Mouse (Mus musculus) CH12.LX (cell line): ENCODE measurements around the gene Lage3. TPM values are rescaled to one million over a fixed set of nuclear protein-coding genes. Genes with fewer than 3 reads are reported as not detected.

Source experiments
- polyA plus RNA-seq: library from polyadenylated mRNA; unstranded; fragments of >175 nt; gene quantifications from 2 replicates; pipeline ENCODE4 v1.2.1, GENCODE M21; 2012; ENCODE audit warnings: low read depth; ENCODE audit not compliant: insufficient read length
- total RNA-seq, 2 experiments: library from RNA; depleted of rRNA; stranded (reverse); fragments of 300-350 nt in 1 of 2; fragments of >200 nt in 1 of 2; gene quantifications; 2 replicates each; pipeline ENCODE4 v1.2.3; 2012 to 2014

Gene Lage3
- total and polyA plus RNA-seq, 3 experiments = 57.9 to 118 (median 67.4) TPM

Other genes with a start within 250 kb of the Lage3 start
Only the 20 nearest of the 21 such genes appear.
- gene Opn1mw, start 226.2 kb downstream of the Lage3 start, total RNA-seq (2012; rRNA removed) = not detected in 2 replicates
- gene Opn1mw, start 226.2 kb downstream of the Lage3 start, total RNA-seq (2014; rRNA removed) = not detected in 2 replicates
- gene Opn1mw, start 226.2 kb downstream of the Lage3 start, polyA plus RNA-seq = not detected in 2 replicates
- 12.0 and 12.3 TPM in 2 replicates for gene Mecp2, start 218.3 kb downstream of the Lage3 start, total RNA-seq (2012; rRNA removed)
- gene Mecp2, start 218.3 kb downstream of the Lage3 start, total RNA-seq (2014; rRNA removed) = 9.9 and 12.2 TPM in 2 replicates
- gene Mecp2, start 218.3 kb downstream of the Lage3 start, polyA plus RNA-seq = 12.0 and 15.5 TPM in 2 replicates
- not detected in 2 replicates for gene Tex28, start 185.8 kb downstream of the Lage3 start, total RNA-seq (2012; rRNA removed)
- not detected in 2 replicates for gene Tex28, start 185.8 kb downstream of the Lage3 start, total RNA-seq (2014; rRNA removed)
- gene Tex28, start 185.8 kb downstream of the Lage3 start, polyA plus RNA-seq = not detected in 2 replicates
- gene Tktl1, start 176.4 kb downstream of the Lage3 start, total RNA-seq (2012; rRNA removed) = not detected in 2 replicates
- gene Tktl1, start 176.4 kb downstream of the Lage3 start, total RNA-seq (2014; rRNA removed) = not detected in 2 replicates
- not detected in 2 replicates for gene Tktl1, start 176.4 kb downstream of the Lage3 start, polyA plus RNA-seq
- gene Flna, start 103.8 kb downstream of the Lage3 start, total RNA-seq (2012; rRNA removed) = 78.7 and 82.4 TPM in 2 replicates
- gene Flna, start 103.8 kb downstream of the Lage3 start, total RNA-seq (2014; rRNA removed) = 56.8 and 70.2 TPM in 2 replicates
- 82.6 and 91.6 TPM in 2 replicates for gene Flna, start 103.8 kb downstream of the Lage3 start, polyA plus RNA-seq
- gene Emd, start 98.9 kb downstream of the Lage3 start, total RNA-seq (2012; rRNA removed) = 65.4 and 65.6 TPM in 2 replicates
- 80.1 and 99.4 TPM in 2 replicates for gene Emd, start 98.9 kb downstream of the Lage3 start, total RNA-seq (2014; rRNA removed)
- 73.8 and 132 TPM in 2 replicates for gene Emd, start 98.9 kb downstream of the Lage3 start, polyA plus RNA-seq
- gene Rpl10, start 82.8 kb downstream of the Lage3 start, total RNA-seq (2012; rRNA removed) = 3,647 and 3,697 TPM in 2 replicates
- gene Rpl10, start 82.8 kb downstream of the Lage3 start, total RNA-seq (2014; rRNA removed) = 3,137 and 3,420 TPM in 2 replicates
- 200 and 459 TPM in 2 replicates for gene Rpl10, start 82.8 kb downstream of the Lage3 start, polyA plus RNA-seq
- 31.9 and 40.4 TPM in 2 replicates for gene Taz, start 71.7 kb downstream of the Lage3 start, total RNA-seq (2012; rRNA removed)
- 29.2 and 31.6 TPM in 2 replicates for gene Taz, start 71.7 kb downstream of the Lage3 start, total RNA-seq (2014; rRNA removed)
- gene Taz, start 71.7 kb downstream of the Lage3 start, polyA plus RNA-seq = 25.6 and 29.0 TPM in 2 replicates
- 3.4 and 4.7 TPM in 2 replicates for gene Dnase1l1, start 71.3 kb downstream of the Lage3 start, total RNA-seq (2012; rRNA removed)
- 3.8 and 5.1 TPM in 2 replicates for gene Dnase1l1, start 71.3 kb downstream of the Lage3 start, total RNA-seq (2014; rRNA removed)
- gene Dnase1l1, start 71.3 kb downstream of the Lage3 start, polyA plus RNA-seq = 4.3 and 4.6 TPM in 2 replicates
- gene Atp6ap1, start 56.5 kb downstream of the Lage3 start, total RNA-seq (2012; rRNA removed) = 47.2 and 53.8 TPM in 2 replicates
- 52.8 and 53.3 TPM in 2 replicates for gene Atp6ap1, start 56.5 kb downstream of the Lage3 start, total RNA-seq (2014; rRNA removed)
- gene Atp6ap1, start 56.5 kb downstream of the Lage3 start, polyA plus RNA-seq = 61.3 and 66.4 TPM in 2 replicates
- gene Gdi1, start 48.6 kb downstream of the Lage3 start, total RNA-seq (2012; rRNA removed) = 29.6 and 42.7 TPM in 2 replicates
- 32.4 and 37.0 TPM in 2 replicates for gene Gdi1, start 48.6 kb downstream of the Lage3 start, total RNA-seq (2014; rRNA removed)
- gene Gdi1, start 48.6 kb downstream of the Lage3 start, polyA plus RNA-seq = 60.8 and 66.5 TPM in 2 replicates
- 26.4 and 30.4 TPM in 2 replicates for gene Fam50a, start 40.6 kb downstream of the Lage3 start, total RNA-seq (2012; rRNA removed)
- 8.3 TPM in 2 replicates for gene Fam50a, start 40.6 kb downstream of the Lage3 start, total RNA-seq (2014; rRNA removed)
- gene Fam50a, start 40.6 kb downstream of the Lage3 start, polyA plus RNA-seq = 47.0 and 58.4 TPM in 2 replicates
- gene Plxna3, start 24.6 kb downstream of the Lage3 start, total RNA-seq (2012; rRNA removed) = 2.6 and 4.9 TPM in 2 replicates
- 1.4 and 2.0 TPM in 2 replicates for gene Plxna3, start 24.6 kb downstream of the Lage3 start, total RNA-seq (2014; rRNA removed)
- gene Plxna3, start 24.6 kb downstream of the Lage3 start, polyA plus RNA-seq = 4.1 and 5.0 TPM in 2 replicates
- gene Ubl4a, start 19.6 kb upstream of the Lage3 start, total RNA-seq (2012; rRNA removed) = 12.7 and 18.8 TPM in 2 replicates
- gene Ubl4a, start 19.6 kb upstream of the Lage3 start, total RNA-seq (2014; rRNA removed) = 17.6 and 19.3 TPM in 2 replicates
- gene Ubl4a, start 19.6 kb upstream of the Lage3 start, polyA plus RNA-seq = 39.2 and 39.3 TPM in 2 replicates
- gene Slc10a3, start 19.7 kb upstream of the Lage3 start, total RNA-seq (2012; rRNA removed) = 7.4 and 11.6 TPM in 2 replicates
- gene Slc10a3, start 19.7 kb upstream of the Lage3 start, total RNA-seq (2014; rRNA removed) = 14.1 and 14.7 TPM in 2 replicates
- 11.2 and 12.0 TPM in 2 replicates for gene Slc10a3, start 19.7 kb upstream of the Lage3 start, polyA plus RNA-seq
- 8.7 and 12.5 TPM in 2 replicates for gene Fam3a, start 39.7 kb upstream of the Lage3 start, total RNA-seq (2012; rRNA removed)
- gene Fam3a, start 39.7 kb upstream of the Lage3 start, total RNA-seq (2014; rRNA removed) = 7.1 and 7.7 TPM in 2 replicates
- 8.3 and 12.3 TPM in 2 replicates for gene Fam3a, start 39.7 kb upstream of the Lage3 start, polyA plus RNA-seq
- gene Ikbkg, start 39.7 kb upstream of the Lage3 start, total RNA-seq (2012; rRNA removed) = 37.9 and 40.6 TPM in 2 replicates
- gene Ikbkg, start 39.7 kb upstream of the Lage3 start, total RNA-seq (2014; rRNA removed) = 25.0 and 26.4 TPM in 2 replicates
- 20.5 and 28.3 TPM in 2 replicates for gene Ikbkg, start 39.7 kb upstream of the Lage3 start, polyA plus RNA-seq
- gene G6pdx, start 75.6 kb upstream of the Lage3 start, total RNA-seq (2012; rRNA removed) = 35.9 and 41.0 TPM in 2 replicates
- 42.3 and 44.0 TPM in 2 replicates for gene G6pdx, start 75.6 kb upstream of the Lage3 start, total RNA-seq (2014; rRNA removed)
- gene G6pdx, start 75.6 kb upstream of the Lage3 start, polyA plus RNA-seq = 61.8 and 70.5 TPM in 2 replicates
- gene Gm6880, start 127.8 kb upstream of the Lage3 start, total RNA-seq (2012; rRNA removed) = 0.25 and 0.59 TPM in 2 replicates
- gene Gm6880, start 127.8 kb upstream of the Lage3 start, total RNA-seq (2014; rRNA removed) = not detected in 2 replicates
- gene Gm6880, start 127.8 kb upstream of the Lage3 start, polyA plus RNA-seq = not detected in 2 replicates
- gene Olfr1326-ps1, start 221.3 kb upstream of the Lage3 start, total RNA-seq (2012; rRNA removed) = not detected in 2 replicates
- not detected in 2 replicates for gene Olfr1326-ps1, start 221.3 kb upstream of the Lage3 start, total RNA-seq (2014; rRNA removed)
- not detected in 2 replicates for gene Olfr1326-ps1, start 221.3 kb upstream of the Lage3 start, polyA plus RNA-seq